Mouse (Mus musculus): ENCODE data around the gene Dffa.

DNA sequence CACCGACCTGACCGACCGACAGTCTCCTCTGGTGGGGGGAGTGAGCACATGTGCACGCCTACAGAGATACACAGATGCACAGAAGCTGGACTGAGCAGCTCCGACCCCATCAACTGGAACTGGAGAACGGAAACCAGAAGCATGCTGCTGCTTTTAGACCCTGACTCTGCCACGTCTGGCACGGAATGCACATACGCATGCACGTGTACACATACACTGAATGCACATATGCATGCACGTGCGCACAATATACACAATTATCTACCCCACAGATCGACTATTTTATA, 42.6 kb upstream of the Dffa start:
- TF ChIP-seq GATA1 (IDR thresholded peaks at IDR 0.05; ENCODE audit: borderline replicate concordance, low read length) (no peak), FLI1 (IDR thresholded peaks at IDR 0.05; ENCODE audit: low read length) (no peak)
